Mouse (Mus musculus) mature B cell (primary cell): Measurements from ENCODE around the gene Rnd2.
"Not testable (repeated sequence)": the region's sequence is repeated elsewhere in the genome, so short reads cannot be mapped to it uniquely, and the experiment has no call there.

ENCODE experiments used
- in situ Hi-C: fragments of 300-500 bp; cut with MboI; formaldehyde crosslinking; loops from 2 replicates; pipeline ENCODE4 v1.14.3; 2019

Gene Rnd2

GRCm38 (mm10) chr11:101446319-101446718 lies 18.5 kb upstream of the Rnd2 start:
- in situ Hi-C loops = loop anchor here (25.0 kb wide), 1 partner anchor 841 kb away; the partner anchor contains the start of genes Atxn7l3 and Tmub2

- in situ Hi-C loops = loop anchor here (25.0 kb wide), 1 partner anchor 840 kb away; the partner anchor contains the start of genes Atxn7l3 and Tmub2
These were observed 17.9 kb upstream of the Rnd2 start for GRCm38 (mm10) chr11:101446860-101447259.

- in situ Hi-C loops = loop anchor here (25.0 kb wide), 1 partner anchor 840 kb away; the partner anchor contains the start of genes Atxn7l3 and Tmub2
These were observed 17.0 kb upstream of the Rnd2 start for GRCm38 (mm10) chr11:101447786-101448185.

GRCm38 (mm10) chr11:101448274-101448746 lies 16.5 kb upstream of the Rnd2 start, which contains the start of gene Ifi35:
Gene Ifi35, plus strand, starts transcription at chr11:101448407.
- in situ Hi-C loops = loop anchor here (25.0 kb wide), 1 partner anchor 839 kb away; the partner anchor contains the start of genes Atxn7l3 and Tmub2

- in situ Hi-C loops = loop anchor here (25.0 kb wide), 1 partner anchor 838 kb away; the partner anchor contains the start of genes Atxn7l3 and Tmub2
These were observed 15.9 kb upstream of the Rnd2 start for GRCm38 (mm10) chr11:101448899-101449298.

- in situ Hi-C loops = loop anchor here (25.0 kb wide), 1 partner anchor 838 kb away; the partner anchor contains the start of genes Atxn7l3 and Tmub2
These were observed 15.2 kb upstream of the Rnd2 start for GRCm38 (mm10) chr11:101449596-101449995.

GRCm38 (mm10) chr11:101450394-101450793 lies 14.4 kb upstream of the Rnd2 start:
- in situ Hi-C loops = no loop called here

GRCm38 (mm10) chr11:101451536-101451935 lies 13.3 kb upstream of the Rnd2 start:
- in situ Hi-C loops = no loop called here

- in situ Hi-C loops = no loop called here
These were observed 12.6 kb upstream of the Rnd2 start for GRCm38 (mm10) chr11:101452093-101452774.

- in situ Hi-C loops = no loop called here
These were observed 10.1 kb upstream of the Rnd2 start for GRCm38 (mm10) chr11:101454702-101455101.

- in situ Hi-C loops = no loop called here
These were observed 9.2 kb upstream of the Rnd2 start for GRCm38 (mm10) chr11:101455627-101456026.

GRCm38 (mm10) chr11:101457631-101458030 lies 7.2 kb upstream of the Rnd2 start:
- in situ Hi-C loops = no loop called here

- in situ Hi-C loops = no loop called here
These were observed 6.6 kb upstream of the Rnd2 start for GRCm38 (mm10) chr11:101458217-101458616.

- in situ Hi-C loops = no loop called here
These were observed 5.1 kb upstream of the Rnd2 start for GRCm38 (mm10) chr11:101459716-101460115.

GRCm38 (mm10) chr11:101460321-101460720 lies 4.5 kb upstream of the Rnd2 start:
- in situ Hi-C loops = no loop called here

- in situ Hi-C loops = no loop called here
These were observed 2.7 kb upstream of the Rnd2 start for GRCm38 (mm10) chr11:101462141-101462540.

GRCm38 (mm10) chr11:101462583-101463440 lies 2.0 kb upstream of the Rnd2 start:
- in situ Hi-C loops = no loop called here

GRCm38 (mm10) chr11:101465101-101465868 lies 486 bp downstream of the Rnd2 start:
- in situ Hi-C loops = no loop called here

- in situ Hi-C loops = no loop called here
These were observed 1.2 kb downstream of the Rnd2 start, which contains the start of gene Vat1 for GRCm38 (mm10) chr11:101465869-101466551. Gene Vat1, minus strand, starts transcription at chr11:101466230.

- in situ Hi-C loops = not testable (repeated sequence)
These were observed 1.8 kb downstream of the Rnd2 start for GRCm38 (mm10) chr11:101466552-101466950.
